Mouse (Mus musculus) heart, adult 2 months (tissue): ENCODE measurements around the gene Ddr2. TPM values are rescaled to one million over a fixed set of nuclear protein-coding genes. Genes with fewer than 3 reads are reported as not detected.
A peak's percentile ranks its signal among the peaks of the same experiment; 100 is the strongest.

Experiments used
- DNase-seq, 2 experiments: peaks; one replicate each; pipeline ENCODE4 v3.0.0; 2021
- H3K27ac ChIP-seq: fragments of 200-600 bp; 2 replicates; pipeline ENCODE4 v1.8.1; 2022
- H3K27me3 ChIP-seq: fragments of 200-500 bp; 2 replicates; pipeline ENCODE4 v1.6.1; 2012; ENCODE audit warnings: mild to moderate bottlenecking, low read length, inconsistent platforms, mixed read lengths; ENCODE audit not compliant: control insufficient read depth, insufficient read depth
- H3K36me3 ChIP-seq: fragments of 200-500 bp; 2 replicates; pipeline ENCODE4 v1.6.1; 2012; ENCODE audit warnings: low read length, inconsistent platforms; ENCODE audit not compliant: control insufficient read depth, insufficient read depth
- H3K4me1 ChIP-seq: fragments of 200-500 bp; 2 replicates; pipeline ENCODE4 v1.6.1; 2011; ENCODE audit warnings: low read length; ENCODE audit not compliant: control insufficient read depth, insufficient read depth
- H3K4me3 ChIP-seq: fragments of 200-600 bp; 2 replicates; pipeline ENCODE4 v1.8.1; 2022
- H3K79me2 ChIP-seq: fragments of 200-500 bp; replicated peaks from 2 replicates; pipeline ENCODE4 v1.6.1; 2012; ENCODE audit warnings: mild to moderate bottlenecking, inconsistent platforms, low read length, moderate library complexity, mixed read lengths; ENCODE audit not compliant: control insufficient read depth, insufficient read depth
- H3K9ac ChIP-seq: fragments of 200-500 bp; 2 replicates; pipeline ENCODE4 v1.6.1; 2012; ENCODE audit warnings: low read depth, mild to moderate bottlenecking, control low read depth, inconsistent platforms, low read length, mixed read lengths
- CTCF ChIP-seq: fragments of 200-600 bp; IDR thresholded peaks from 2 replicates; pipeline ENCODE4 v1.8.1; 2022; ENCODE audit warnings: antibody characterized with exemption, mild to moderate bottlenecking, moderate library complexity
- EP300 ChIP-seq: fragments of 200-500 bp; IDR thresholded peaks from 2 replicates; pipeline ENCODE4 v1.6.1; 2011; ENCODE audit warnings: low read depth, low read length, control low read depth; ENCODE audit not compliant: insufficient read depth
- POLR2A ChIP-seq: fragments of 200-500 bp; IDR thresholded peaks from 2 replicates; pipeline ENCODE4 v1.6.1; 2011; ENCODE audit warnings: mild to moderate bottlenecking, low read depth, low read length, control low read depth; ENCODE audit not compliant: insufficient read depth
- WGBS: fragments of 180-500 bp; shearing (Covaris S2); methylation state at CpG from one replicate; pipeline ENCODE4 v1.1.7; 2018; 5-methylcytosine and 5-hydroxymethylcytosine counted together
- intact Hi-C: fragments of 180-260 bp; cut with DNase I; formaldehyde crosslinking; loops from one replicate; pipeline ENCODE4 v1.15.1; 2025
- polyA plus RNA-seq: library from polyadenylated mRNA; depleted of rRNA; stranded (reverse); fragments of >200 nt; gene quantifications from 2 replicates; pipeline ENCODE4 v1.2.3, GENCODE M21; 2012
- total RNA-seq, 2 experiments: library from RNA; stranded (reverse); gene quantifications; 2 replicates each; pipeline ENCODE4 v1.2.3; 2021

Gene Ddr2
- total and polyA plus RNA-seq, 3 experiments: 10.3 to 22.5 (median 21.9) TPM

DNA sequence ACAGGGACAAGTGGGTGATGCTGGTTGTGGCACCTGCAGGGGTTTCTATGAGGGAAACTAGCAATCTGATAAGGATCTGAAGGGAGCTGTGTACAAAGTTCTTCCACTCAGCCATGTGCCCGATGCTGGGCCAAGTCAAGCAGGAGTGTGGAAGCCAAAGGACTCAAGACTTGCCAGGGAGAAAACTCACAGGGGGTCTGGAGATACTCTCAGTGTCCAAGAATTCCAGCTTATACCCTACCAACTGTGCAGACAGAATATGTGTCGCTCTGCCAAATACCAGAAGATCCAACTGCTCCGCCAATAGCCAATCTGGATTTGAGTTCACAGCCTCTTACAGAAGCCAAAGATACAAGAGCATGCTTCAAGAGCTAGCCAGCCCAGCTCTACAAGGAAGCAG lies 95.8 kb downstream of the Ddr2 start:
- TF ChIP-seq EP300 (no peak), CTCF (no peak), POLR2A (no peak)
- H3K27ac ChIP-seq: no peak overlapping the region
- DNase-seq: no peak
- H3K36me3 ChIP-seq: no peaks in the 10 kb centered on the region
- H3K27me3 ChIP-seq: no peaks in the 10 kb centered on the region
- H3K4me3 ChIP-seq: no peak overlapping the region
- intact Hi-C loops: loop anchor here (5.0 kb wide), 1 partner anchor 43 kb away; no protein-coding TSS in a partner anchor
- WGBS: 76% methylated on average over 3 of the region's 3 CpGs
- H3K79me2 ChIP-seq: no peaks in the 10 kb centered on the region
- H3K4me1 ChIP-seq: peaks cover 2% of the 10 kb centered on the region
- H3K9ac ChIP-seq: no peak overlapping the region

DNA sequence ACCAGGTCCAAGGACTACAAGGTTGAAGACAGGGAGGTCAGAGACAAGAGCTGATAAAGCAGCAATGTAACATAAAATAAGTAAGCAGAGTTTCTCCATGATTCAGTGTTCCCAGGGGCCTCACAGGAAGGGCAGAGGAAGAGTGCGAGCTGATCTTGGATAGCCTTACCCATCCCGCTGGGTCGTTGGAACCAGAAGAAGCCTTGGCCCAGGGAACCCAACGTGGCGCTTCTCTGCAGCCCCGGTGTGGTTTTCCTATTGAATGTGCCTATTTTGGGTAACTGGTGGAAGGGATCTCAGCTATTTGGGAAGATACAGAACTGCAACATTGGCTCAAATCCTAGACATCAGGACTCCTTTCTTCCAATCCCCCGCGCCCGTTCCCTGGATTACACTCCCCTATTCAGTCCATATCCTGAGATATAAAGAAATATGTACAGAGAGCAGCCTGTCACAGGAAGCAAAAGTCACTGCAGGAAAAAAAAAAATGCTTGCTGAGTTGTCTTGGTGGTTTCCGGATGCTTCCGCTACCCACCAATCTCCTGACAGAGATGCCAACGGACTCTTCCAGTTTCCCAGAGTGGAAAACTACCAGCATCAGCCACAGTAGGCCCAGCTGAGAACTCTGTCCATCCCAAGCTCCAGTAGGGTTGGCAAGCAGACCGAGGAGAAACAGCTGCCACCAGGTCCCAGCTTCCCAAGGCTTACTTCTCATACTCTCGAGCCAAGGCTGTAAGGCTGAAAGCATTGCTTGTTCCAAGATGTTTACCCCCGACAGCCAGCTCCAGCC lies 99.7 kb downstream of the Ddr2 start:
- intact Hi-C loops: loop anchor here (5.0 kb wide), 1 partner anchor 46 kb away; no protein-coding TSS in a partner anchor
- peak; percentile 65 to 74 for DNase-seq
- WGBS: 56% methylated on average over 15 of the region's 15 CpGs
- no peaks in the 10 kb centered on the region for H3K27me3 ChIP-seq
- TF ChIP-seq POLR2A: no peak
- 0 out of 2 replicates have a peak, but pooled peaks have one; percentile 45 for TF ChIP-seq EP300
- H3K27ac ChIP-seq: peak overlapping the region; percentile 54
- H3K9ac ChIP-seq: no peak overlapping the region
- H3K4me1 ChIP-seq: peaks cover 4% of the 10 kb centered on the region
- H3K36me3 ChIP-seq: no peaks in the 10 kb centered on the region
- H3K4me3 ChIP-seq: no peak overlapping the region
- no peaks in the 10 kb centered on the region for H3K79me2 ChIP-seq

DNA sequence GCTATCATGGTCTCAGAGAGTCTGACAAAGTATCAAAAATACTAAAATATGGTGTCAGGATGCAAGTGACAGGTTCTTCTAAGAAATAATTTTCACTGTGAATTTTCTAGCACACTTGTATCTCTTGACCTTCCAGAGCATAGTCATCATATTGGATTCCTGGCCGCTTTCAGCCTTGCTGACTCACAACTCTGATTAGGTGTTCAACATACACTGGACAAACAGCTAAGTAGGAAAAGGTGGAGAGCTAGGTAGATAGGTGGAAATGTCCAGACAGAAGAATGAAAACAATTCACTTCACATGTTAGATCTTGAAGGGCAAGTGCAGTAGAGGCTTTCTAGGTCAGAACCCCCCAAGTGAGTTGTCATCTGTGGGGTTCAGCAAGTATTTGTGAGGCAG lies 101.3 kb downstream of the Ddr2 start:
- no peak overlapping the region for H3K9ac ChIP-seq
- no peak overlapping the region for H3K27ac ChIP-seq
- no peak overlapping the region for H3K4me3 ChIP-seq
- H3K27me3 ChIP-seq: no peaks in the 10 kb centered on the region
- no peaks in the 10 kb centered on the region for H3K36me3 ChIP-seq
- H3K4me1 ChIP-seq: peaks cover 4% of the 10 kb centered on the region
- DNase-seq: no peak
- intact Hi-C loops: loop anchor here (5.0 kb wide), 1 partner anchor 103 kb away; the partner anchor contains the start of gene Ddr2
- TF ChIP-seq EP300 (no peak), POLR2A (no peak), CTCF (no peak)
- H3K79me2 ChIP-seq: no peaks in the 10 kb centered on the region
- 95% methylated on average over 1 of the region's 1 CpGs for WGBS

DNA sequence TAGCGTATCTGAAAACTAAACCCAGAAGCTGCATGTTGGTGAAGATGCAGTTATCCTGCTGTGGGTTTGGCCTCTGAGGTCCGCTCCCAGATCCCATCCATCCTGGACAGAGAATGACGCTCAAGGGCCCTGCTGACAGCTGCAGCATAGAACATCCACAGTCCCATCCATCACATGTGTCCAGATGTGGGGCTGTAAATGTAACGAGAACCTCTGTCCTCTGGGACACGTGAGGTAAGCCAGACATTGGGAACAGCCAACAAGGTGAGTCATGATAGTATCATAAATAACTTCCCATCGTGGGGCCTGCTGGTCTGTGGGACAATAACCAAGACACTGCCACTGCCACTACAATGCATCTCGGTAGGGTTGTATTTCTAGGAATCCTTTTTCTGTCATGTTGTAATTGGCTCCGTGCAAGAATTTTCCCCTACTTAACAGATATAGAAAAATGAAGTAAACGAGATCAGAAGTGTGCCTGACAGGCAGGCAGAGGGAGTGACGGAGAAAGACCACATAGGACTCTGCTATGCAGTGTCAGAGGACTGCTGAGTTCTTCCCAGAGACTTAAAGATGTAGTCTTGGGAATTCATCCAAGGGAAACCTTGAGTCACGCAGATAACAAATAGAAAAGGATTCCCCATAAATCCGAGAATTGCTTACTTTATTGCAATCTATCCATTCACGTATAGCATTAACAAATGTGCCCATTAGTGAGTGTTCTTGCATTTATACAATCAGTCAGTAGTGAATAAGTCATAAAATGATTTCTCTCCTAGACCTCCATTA lies 101.9 kb downstream of the Ddr2 start:
- no peak for DNase-seq
- intact Hi-C loops: loop anchor here (5.0 kb wide), 1 partner anchor 104 kb away; the partner anchor contains the start of gene Ddr2
- no peaks in the 10 kb centered on the region for H3K27me3 ChIP-seq
- 67% methylated on average over 13 of the region's 13 CpGs for WGBS
- no peak overlapping the region for H3K9ac ChIP-seq
- TF ChIP-seq CTCF (no peak), POLR2A (no peak), EP300 (no peak)
- H3K79me2 ChIP-seq: no peaks in the 10 kb centered on the region
- H3K36me3 ChIP-seq: no peaks in the 10 kb centered on the region
- H3K27ac ChIP-seq: no peak overlapping the region
- H3K4me1 ChIP-seq: peaks cover 4% of the 10 kb centered on the region
- H3K4me3 ChIP-seq: no peak overlapping the region

DNA sequence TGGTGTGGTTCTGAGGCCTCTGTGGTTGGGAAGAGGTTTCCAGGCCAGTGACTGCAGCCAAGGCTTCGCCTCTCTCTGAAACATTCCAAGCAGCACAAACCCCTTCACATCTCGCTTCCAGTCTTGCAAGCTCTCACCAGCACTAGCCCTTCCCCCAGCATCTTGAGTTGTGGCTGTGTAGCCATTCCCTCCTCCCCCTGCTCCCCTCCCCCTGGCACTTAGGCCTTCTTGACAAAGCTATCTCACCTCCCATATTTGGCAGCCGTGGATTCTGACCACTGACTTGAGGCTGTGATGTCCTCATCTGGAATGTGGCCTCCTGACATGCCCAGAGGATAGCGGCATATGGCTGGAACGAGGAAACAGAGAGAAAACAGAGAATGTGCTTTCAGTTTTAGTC lies 104.0 kb downstream of the Ddr2 start:
- Histone ChIP-seq H3K79me2 (no peaks in the 10 kb centered on the region), H3K27ac (peak overlapping the region; percentile 40; the same call in 1 of the 2 replicates), H3K4me1 (peaks cover 2% of the 10 kb centered on the region; the same call in 1 of the 2 replicates), H3K9ac (no peak overlapping the region), H3K4me3 (no peak overlapping the region), H3K27me3 (no peaks in the 10 kb centered on the region), H3K36me3 (no peaks in the 10 kb centered on the region)
- TF ChIP-seq EP300 (no peak), POLR2A (no peak), CTCF (no peak)
- intact Hi-C loops: loop anchor here (5.0 kb wide), 1 partner anchor 106 kb away; the partner anchor contains the start of gene Ddr2
- WGBS: 31% methylated on average over 5 of the region's 5 CpGs
- DNase-seq: peak; percentile 27 to 49
